Comparison of ENCODE assay signal across 9 mouse cellular contexts in the genomic region with DNA sequence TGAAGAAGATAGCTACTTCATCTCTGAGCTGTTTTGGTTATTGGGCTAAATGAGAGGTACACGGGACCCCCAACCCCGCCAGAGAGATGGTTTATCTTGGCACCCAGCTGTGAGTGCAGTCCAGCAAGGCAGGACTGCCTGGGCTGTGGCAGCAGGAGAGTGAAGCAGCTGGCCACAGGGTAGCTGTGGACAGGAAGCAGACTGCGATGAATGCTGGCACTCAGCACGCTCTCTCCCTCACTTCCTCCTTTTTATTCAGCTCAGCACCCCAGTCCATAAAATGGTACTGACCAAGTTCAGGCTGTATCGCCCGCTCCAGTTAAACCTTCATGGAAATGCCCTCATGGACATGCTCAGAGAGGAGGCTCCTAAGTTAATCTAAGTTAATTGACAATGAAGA.
DNase-seq lines count a peak whose midpoint lies in the region; ATAC-seq and TF ChIP-seq lines count a peak whose summit lies in the region.
"Had no signal": no experiment of that assay in that cellular context is flagged by ENCODE, and none has a peak within 500 bp of the region (broad histone marks: within the 10 kb centered on the region; RNA-seq: fewer than 3 reads in every experiment).

No protein-coding gene starts in this region.

- H3K4me2 ChIP-seq in kidney, embryonic 15.5 days, result no peak overlapping the region
- no peak overlapping the region for H3K4me2 ChIP-seq in hindbrain, embryonic 14.5 days (replicated peaks)
- H3K4me2 ChIP-seq: limb, embryonic 13.5 days had no signal

- no peak overlapping the region for H3K9ac ChIP-seq in kidney, embryonic 15.5 days
- H3K9ac ChIP-seq in hindbrain, embryonic 14.5 days, result no peak overlapping the region
- H3K9ac ChIP-seq: limb, embryonic 13.5 days had no signal

- peak; percentile 33; the same call in 1 of the 2 replicates for TF ChIP-seq POLR2A in bone marrow, adult 2 months (IDR thresholded peaks at IDR 0.05; ENCODE audit: borderline replicate concordance, control insufficient read depth, low read depth, low read length)

- ATAC-seq in kidney, embryonic 15.5 days (replicated peaks; ENCODE audit: low FRiP score), result no peak
- peak; percentile 65; the same call in 1 of the 2 replicates for ATAC-seq in hindbrain, embryonic 14.5 days (ENCODE audit: low FRiP score)
- ATAC-seq in erythroblast, adult 5-6 weeks (replicated peaks; ENCODE audit: low FRiP score, poor library complexity, severe bottlenecking), result no peak

- WGBS in kidney, embryonic 15.5 days, result 49% methylated on average over 6 of the region's 6 CpGs
- WGBS in bone marrow, adult 2 months, result 1% methylated on average over 6 of the region's 6 CpGs
- WGBS in hindbrain, embryonic 14.5 days, result 41% methylated on average over 6 of the region's 6 CpGs

- TF ChIP-seq CTCF in bone marrow, adult 2 months (IDR thresholded peaks at IDR 0.05; ENCODE audit: control insufficient read depth, insufficient read depth, low read length), result no peak

- no peaks in the 10 kb centered on the region for H3K9me3 ChIP-seq in kidney, embryonic 15.5 days (replicated peaks)
- H3K9me3 ChIP-seq in hindbrain, embryonic 14.5 days (ENCODE audit: control insufficient read depth, low read length), result no peaks in the 10 kb centered on the region

- H3K4me1 ChIP-seq in kidney, embryonic 15.5 days, result peaks cover 29% of the 10 kb centered on the region
- H3K4me1 ChIP-seq in bone marrow, adult 2 months (ENCODE audit: control insufficient read depth, insufficient read depth, low read length), result peaks cover 2% of the 10 kb centered on the region; the same call in 1 of the 2 replicates
- peaks cover 26% of the 10 kb centered on the region for H3K4me1 ChIP-seq in hindbrain, embryonic 14.5 days (replicated peaks; ENCODE audit: control insufficient read depth, insufficient read depth, low read length)

- no peak overlapping the region for H3K4me3 ChIP-seq in kidney, embryonic 15.5 days (replicated peaks)
- no peak overlapping the region for H3K4me3 ChIP-seq in bone marrow, adult 2 months (replicated peaks; ENCODE audit: control insufficient read depth, low read depth, low read length)
- H3K4me3 ChIP-seq in hindbrain, embryonic 14.5 days (replicated peaks; ENCODE audit: low read length), result no peak overlapping the region
- H3K4me3 ChIP-seq: limb, embryonic 13.5 days had no signal

- no peaks in the 10 kb centered on the region for H3K27me3 ChIP-seq in kidney, embryonic 15.5 days
- H3K27me3 ChIP-seq in hindbrain, embryonic 14.5 days (ENCODE audit: control insufficient read depth, insufficient read depth, low read length), result no peaks in the 10 kb centered on the region
- H3K27me3 ChIP-seq: limb, embryonic 13.5 days had no signal

- no peaks in the 10 kb centered on the region for H3K36me3 ChIP-seq in kidney, embryonic 15.5 days
- H3K36me3 ChIP-seq in hindbrain, embryonic 14.5 days (replicated peaks; ENCODE audit: control insufficient read depth, insufficient read depth), result no peaks in the 10 kb centered on the region
- H3K36me3 ChIP-seq: limb, embryonic 13.5 days had no signal

- DNase-seq in kidney, adult 11 months, result peak; percentile 14
- DNase-seq in hindbrain, embryonic 14.5 days (ENCODE audit: low spot score), result no peak
- DNase-seq in lung, postnatal 36 days, result peak; percentile 37
- no peak for DNase-seq in cerebellum, adult 18-20 months
- DNase-seq in left cerebral cortex, adult 9 months (ENCODE audit: low spot score in 2 of 2), result no peak

- no peak overlapping the region for H3K27ac ChIP-seq in kidney, embryonic 15.5 days
- H3K27ac ChIP-seq in bone marrow, adult 2 months (ENCODE audit: control insufficient read depth, insufficient read depth, low read depth, low read length, poor library complexity), result peak overlapping the region; percentile 59
- peak overlapping the region; percentile 28; the same call in 1 of the 2 replicates for H3K27ac ChIP-seq in hindbrain, embryonic 14.5 days
- H3K27ac ChIP-seq: limb, embryonic 13.5 days had no signal

Comparison
In these comparisons a context has a peak if more than half of its experiments do, and no peak if none do; other contexts are left out.
1. DNase-seq: peak in kidney, adult 11 months (single experiment) and lung, postnatal 36 days (single experiment); none in hindbrain, embryonic 14.5 days (single experiment), cerebellum, adult 18-20 months (0 of 2) and left cerebral cortex, adult 9 months (0 of 2).